Mouse (Mus musculus): ENCODE data around the gene 4930595D18Rik. TPM values are rescaled to one million over a fixed set of nuclear protein-coding genes. Genes with fewer than 3 reads are reported as not detected.
A peak's percentile ranks its signal among the peaks of the same experiment; 100 is the strongest.

4930595D18Rik gene
- total RNA-seq, 1 experiment from 2014 or later: 0.32 TPM

- ATAC-seq (replicated peaks; ENCODE audit: low read depth, poor library complexity, severe bottlenecking): no peak
Observed at GRCm38 (mm10) chr12:111144598-111144997, 39.7 kb downstream of the 4930595D18Rik start.

- no peak for ATAC-seq (replicated peaks; ENCODE audit: low read depth, poor library complexity, severe bottlenecking)
Observed at GRCm38 (mm10) chr12:111143509-111144063, 40.7 kb downstream of the 4930595D18Rik start.

- 0 out of 2 replicates have a peak, but pooled peaks have one; percentile 37 for ATAC-seq (replicated peaks; ENCODE audit: low read depth, poor library complexity, severe bottlenecking)
Observed at GRCm38 (mm10) chr12:111143005-111143508, 41.2 kb downstream of the 4930595D18Rik start.

- ATAC-seq (replicated peaks; ENCODE audit: low read depth, poor library complexity, severe bottlenecking): peak; percentile 74; the same call in 1 of the 2 replicates
Observed at GRCm38 (mm10) chr12:111137079-111137478, 47.2 kb downstream of the 4930595D18Rik start.

GRCm38 (mm10) chr12:111135953-111136352 lies 48.3 kb downstream of the 4930595D18Rik start:
- no peak for ATAC-seq (replicated peaks; ENCODE audit: low read depth, poor library complexity, severe bottlenecking)

- ATAC-seq (replicated peaks; ENCODE audit: low read depth, poor library complexity, severe bottlenecking): no peak
Observed at GRCm38 (mm10) chr12:111134791-111135733, 49.2 kb downstream of the 4930595D18Rik start.

GRCm38 (mm10) chr12:111134169-111134568 lies 50.1 kb downstream of the 4930595D18Rik start:
- no peak for ATAC-seq (replicated peaks; ENCODE audit: low read depth, poor library complexity, severe bottlenecking)

GRCm38 (mm10) chr12:111125666-111126065 lies 58.6 kb downstream of the 4930595D18Rik start:
- no peak for ATAC-seq (replicated peaks; ENCODE audit: low read depth, poor library complexity, severe bottlenecking)

GRCm38 (mm10) chr12:111124601-111125260 lies 59.6 kb downstream of the 4930595D18Rik start:
- ATAC-seq (replicated peaks; ENCODE audit: low read depth, poor library complexity, severe bottlenecking): no peak

GRCm38 (mm10) chr12:111122332-111122852 lies 61.9 kb downstream of the 4930595D18Rik start:
- ATAC-seq (replicated peaks; ENCODE audit: low read depth, poor library complexity, severe bottlenecking): peak; percentile 65; the same call in 1 of the 2 replicates

GRCm38 (mm10) chr12:111120976-111121645 lies 63.2 kb downstream of the 4930595D18Rik start:
- no peak for ATAC-seq (replicated peaks; ENCODE audit: low read depth, poor library complexity, severe bottlenecking)

- ATAC-seq (replicated peaks; ENCODE audit: low read depth, poor library complexity, severe bottlenecking): no peak
Observed at GRCm38 (mm10) chr12:111119506-111120085, 64.7 kb downstream of the 4930595D18Rik start.

GRCm38 (mm10) chr12:111114593-111114992 lies 69.7 kb downstream of the 4930595D18Rik start:
- ATAC-seq (replicated peaks; ENCODE audit: low read depth, poor library complexity, severe bottlenecking): no peak

GRCm38 (mm10) chr12:111111176-111111575 lies 73.1 kb downstream of the 4930595D18Rik start:
- no peak for ATAC-seq (replicated peaks; ENCODE audit: low read depth, poor library complexity, severe bottlenecking)

Other genes with a start within 250 kb of the 4930595D18Rik start
- 4.1 and 4.8 TPM in 2 replicates for gene Ankrd9, start 205.5 kb downstream of the 4930595D18Rik start, total RNA-seq (2017)
- gene Rcor1, start 145.1 kb downstream of the 4930595D18Rik start, total RNA-seq (2017): 46.6 and 47.7 TPM in 2 replicates
- 11.6 and 15.7 TPM in 2 replicates for gene Traf3, start 18.1 kb downstream of the 4930595D18Rik start, total RNA-seq (2017)
- not detected in 2 replicates for gene Amn, start 86.6 kb upstream of the 4930595D18Rik start, total RNA-seq (2017)
- gene Cdc42bpb, start 193.2 kb upstream of the 4930595D18Rik start, total RNA-seq (2017): 2.0 and 2.4 TPM in 2 replicates
- gene Lbhd2, start 222.3 kb upstream of the 4930595D18Rik start, total RNA-seq (2017): not detected in 2 replicates
- gene Exoc3l4, start 232.5 kb upstream of the 4930595D18Rik start, total RNA-seq (2017): 0.32 TPM in 1 of 2 replicates, not detected in the other